Mouse (Mus musculus) bone marrow, adult 2 months (tissue): Measurements from ENCODE around the gene Ick. TPM values are rescaled to one million over a fixed set of nuclear protein-coding genes. Genes with fewer than 3 reads are reported as not detected.

Source experiments
- H3K27ac ChIP-seq: fragments of 200-500 bp; 2 replicates; pipeline ENCODE4 v1.5.1; 2012; ENCODE audit warnings: low read depth, mild to moderate bottlenecking, control low read depth, inconsistent platforms, low read length; ENCODE audit not compliant: control insufficient read depth, poor library complexity, insufficient read depth
- H3K4me1 ChIP-seq: fragments of 200-500 bp; 2 replicates; pipeline ENCODE4 v1.6.1; 2011; ENCODE audit warnings: low read length; ENCODE audit not compliant: control insufficient read depth, insufficient read depth
- H3K4me3 ChIP-seq: fragments of 200-500 bp; replicated peaks from 2 replicates; pipeline ENCODE3; 2011; ENCODE audit warnings: mild to moderate bottlenecking, low read depth, low read length, control low read depth; ENCODE audit not compliant: control insufficient read depth
- CTCF ChIP-seq: fragments of 200-500 bp; IDR thresholded peaks from 2 replicates; pipeline ENCODE4 v1.5.1; 2011; ENCODE audit warnings: low read length, control low read depth; ENCODE audit not compliant: control insufficient read depth, insufficient read depth
- POLR2A ChIP-seq: fragments of 200-500 bp; IDR thresholded peaks from 2 replicates; pipeline ENCODE4 v1.6.1; 2011; ENCODE audit warnings: low read depth, mild to moderate bottlenecking, control low read depth, low read length, borderline replicate concordance; ENCODE audit not compliant: control insufficient read depth
- WGBS: fragments of 180-500 bp; shearing (Covaris S2); methylation state at CpG from one replicate; pipeline ENCODE4 v1.1.7; 2018; 5-methylcytosine and 5-hydroxymethylcytosine counted together
- polyA plus RNA-seq: library from polyadenylated mRNA; stranded (reverse); fragments of >200 nt; gene quantifications from 2 replicates; pipeline ENCODE4 v1.2.4, GENCODE M21; 2011; ENCODE audit warnings: low replicate concordance; ENCODE audit not compliant: missing spikeins, insufficient read depth, insufficient read length

The Ick gene
- polyA plus RNA-seq, 1 experiment, result 6.5 TPM

DNA sequence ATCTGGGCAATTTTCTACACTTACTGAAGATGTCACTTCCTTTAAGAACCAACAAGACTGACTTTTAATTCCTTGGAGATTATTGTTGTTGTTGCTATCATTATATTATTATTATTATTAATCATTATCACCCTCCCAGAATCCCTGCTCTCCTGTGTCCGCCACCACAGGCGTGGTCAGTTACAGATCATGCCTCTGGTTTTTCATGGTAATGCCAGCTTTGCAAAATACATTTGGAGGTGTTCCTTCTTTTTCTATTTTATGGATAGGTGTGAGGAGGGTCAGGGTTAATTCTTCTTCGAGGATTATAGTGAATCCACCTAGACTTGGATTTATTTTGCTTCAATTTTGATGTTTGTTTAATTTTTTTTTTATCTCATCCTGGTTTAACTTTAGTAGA is 33.7 kb upstream of the Ick start:
- no peak overlapping the region for H3K4me3 ChIP-seq
- WGBS, result 74% methylated on average over 3 of the region's 3 CpGs
- no peak for TF ChIP-seq POLR2A
- no peak for TF ChIP-seq CTCF
- H3K27ac ChIP-seq, result no peak overlapping the region
- H3K4me1 ChIP-seq, result no peaks in the 10 kb centered on the region; the same call in 1 of the 2 replicates

DNA sequence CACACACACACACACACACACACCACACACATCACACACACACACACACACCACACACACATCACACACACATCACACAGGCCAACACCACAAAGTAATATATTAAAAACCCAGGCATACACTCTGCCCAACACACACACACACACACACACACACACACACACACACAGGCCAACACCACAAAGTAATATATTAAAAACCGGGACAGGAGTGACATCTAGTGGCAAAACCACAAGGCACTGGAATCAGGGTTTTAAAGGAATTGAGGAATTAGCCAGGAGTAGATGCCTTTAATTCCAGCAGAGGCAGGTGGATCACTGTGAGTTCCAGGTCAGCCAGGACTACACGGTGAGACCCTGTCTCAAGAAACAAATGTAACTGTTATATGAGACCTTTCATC is 30.8 kb upstream of the Ick start:
- no peaks in the 10 kb centered on the region; the same call in 1 of the 2 replicates for H3K4me1 ChIP-seq
- no peak overlapping the region for H3K27ac ChIP-seq
- WGBS, result 38% methylated on average over 2 of the region's 2 CpGs
- no peak overlapping the region for H3K4me3 ChIP-seq
- TF ChIP-seq POLR2A (no peak), CTCF (no peak)

DNA sequence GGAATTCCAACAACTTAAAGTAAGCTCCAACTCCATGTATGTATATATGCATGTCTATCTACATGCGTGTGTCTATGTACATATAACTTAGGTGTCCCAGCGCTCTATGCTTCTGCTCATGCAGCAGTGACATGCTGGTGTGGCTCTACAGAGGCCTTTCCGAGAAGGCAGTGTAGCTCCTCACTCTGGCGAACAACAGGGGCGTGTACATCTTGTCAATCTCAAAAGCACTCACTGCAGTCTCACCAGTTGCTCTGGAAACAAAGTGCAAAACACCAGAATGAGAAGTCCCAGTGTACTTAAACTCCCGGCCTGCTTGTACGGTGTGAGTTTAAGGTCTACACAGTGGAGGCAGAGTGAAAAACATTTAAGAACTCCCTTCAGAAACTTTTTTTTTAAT is 27.2 kb upstream of the Ick start:
- peaks cover 1% of the 10 kb centered on the region; the same call in 1 of the 2 replicates for H3K4me1 ChIP-seq
- H3K27ac ChIP-seq, result no peak overlapping the region
- WGBS, result 93% methylated on average over 7 of the region's 7 CpGs
- no peak overlapping the region for H3K4me3 ChIP-seq
- no peak for TF ChIP-seq CTCF
- no peak for TF ChIP-seq POLR2A

DNA sequence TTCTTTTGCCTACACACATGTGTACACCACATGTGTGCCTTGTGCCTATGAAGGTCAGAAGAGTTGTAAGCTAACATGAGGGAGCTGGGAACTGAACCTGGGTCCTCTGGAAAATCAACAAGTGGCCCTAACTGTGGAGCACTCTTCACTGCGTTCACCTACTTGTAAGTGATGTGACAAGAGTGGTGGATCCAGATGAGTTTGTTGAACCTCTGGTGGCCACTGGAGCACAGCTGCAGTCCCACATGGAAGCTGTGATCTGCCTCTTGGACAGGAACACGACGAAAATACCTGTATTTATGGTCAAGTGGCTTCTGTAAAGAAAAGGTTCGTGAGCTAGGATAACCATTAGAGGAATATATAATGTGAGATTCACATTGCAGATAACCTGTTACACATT is 24.7 kb upstream of the Ick start:
- no peak overlapping the region for H3K27ac ChIP-seq
- no peak overlapping the region for H3K4me3 ChIP-seq
- WGBS, result 90% methylated on average over 4 of the region's 4 CpGs
- peaks cover 1% of the 10 kb centered on the region; the same call in 1 of the 2 replicates for H3K4me1 ChIP-seq
- TF ChIP-seq POLR2A (no peak), CTCF (no peak)

DNA sequence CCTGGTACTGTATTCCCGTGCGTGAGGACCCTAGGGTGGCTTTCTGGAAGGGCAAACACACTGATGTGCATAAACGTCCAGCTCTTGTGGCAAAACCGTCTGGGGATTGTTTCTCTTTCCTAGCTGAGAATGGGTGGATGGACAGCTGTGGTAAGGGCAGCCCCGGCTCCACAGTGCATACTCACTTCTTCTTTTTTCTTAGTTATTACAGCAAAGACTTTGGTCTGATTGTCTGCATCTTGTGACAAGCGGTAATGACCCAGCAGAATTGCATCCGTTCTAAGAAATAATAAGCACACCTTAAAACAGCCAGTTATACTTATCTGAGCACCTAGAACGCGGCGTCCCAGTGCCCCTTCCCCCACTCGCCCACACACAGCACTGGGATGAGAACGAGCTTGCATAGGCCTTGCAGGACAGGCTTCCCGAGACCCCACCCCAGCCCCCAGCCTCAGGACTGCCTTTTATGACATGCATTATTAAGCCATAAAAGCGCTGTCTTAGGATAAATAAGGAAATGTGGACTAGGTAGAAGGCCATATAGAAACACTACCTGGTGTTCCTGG is 23.2 kb upstream of the Ick start:
- WGBS, result 16% methylated on average over 14 of the region's 14 CpGs
- H3K4me1 ChIP-seq, result peaks cover 1% of the 10 kb centered on the region; the same call in 1 of the 2 replicates
- H3K27ac ChIP-seq, result peak overlapping the region; percentile 80
- no peak for TF ChIP-seq CTCF
- no peak for TF ChIP-seq POLR2A
- H3K4me3 ChIP-seq, result no peak overlapping the region

DNA sequence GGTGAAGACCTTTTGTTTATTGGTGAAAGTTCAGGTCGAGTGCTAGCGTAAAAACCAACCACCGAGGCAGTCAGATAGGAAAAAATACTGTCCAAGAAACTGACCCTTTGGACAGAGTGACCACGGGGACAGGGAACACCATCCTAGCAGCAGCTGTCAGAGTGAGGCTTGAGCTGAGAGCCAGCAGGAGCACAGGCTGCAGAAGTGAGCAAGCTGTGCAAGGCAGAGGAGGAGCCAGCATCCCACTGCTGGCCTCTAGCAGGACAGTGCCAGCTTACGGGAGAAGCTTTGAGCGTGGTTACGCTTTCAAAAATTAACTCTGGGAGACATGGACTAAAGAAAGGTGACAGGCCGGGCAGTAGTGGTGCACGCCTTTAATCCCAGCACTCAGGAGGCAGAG is 21.2 kb upstream of the Ick start:
- WGBS, result 93% methylated on average over 9 of the region's 9 CpGs
- no peak for TF ChIP-seq CTCF
- TF ChIP-seq POLR2A, result no peak
- Histone ChIP-seq H3K4me1 (peaks cover 1% of the 10 kb centered on the region; the same call in 1 of the 2 replicates), H3K4me3 (no peak overlapping the region), H3K27ac (no peak overlapping the region)

DNA sequence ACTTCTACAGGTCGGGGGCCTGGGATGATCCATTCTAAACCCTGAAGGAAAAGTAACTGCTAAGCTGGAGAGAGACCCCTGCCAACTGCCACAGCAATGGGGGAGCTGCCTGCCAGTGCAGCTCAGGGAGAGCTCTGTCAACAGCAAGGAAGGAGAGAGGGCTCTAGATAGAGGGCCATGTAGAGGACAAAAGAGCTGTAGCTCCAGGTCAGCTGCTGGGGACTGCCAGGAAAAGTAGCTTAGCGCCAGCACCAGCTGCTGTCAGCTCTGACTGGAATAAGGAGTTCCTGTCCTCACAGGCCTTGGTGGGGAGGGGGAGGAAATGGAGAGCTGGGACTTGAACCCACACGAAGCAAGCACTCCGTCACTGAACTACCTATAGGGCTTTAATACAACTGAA is 20.5 kb upstream of the Ick start:
- Histone ChIP-seq H3K4me3 (no peak overlapping the region), H3K4me1 (peaks cover 1% of the 10 kb centered on the region; the same call in 1 of the 2 replicates), H3K27ac (no peak overlapping the region)
- TF ChIP-seq POLR2A, result no peak
- no peak for TF ChIP-seq CTCF
- 71% methylated on average over 4 of the region's 4 CpGs for WGBS

DNA sequence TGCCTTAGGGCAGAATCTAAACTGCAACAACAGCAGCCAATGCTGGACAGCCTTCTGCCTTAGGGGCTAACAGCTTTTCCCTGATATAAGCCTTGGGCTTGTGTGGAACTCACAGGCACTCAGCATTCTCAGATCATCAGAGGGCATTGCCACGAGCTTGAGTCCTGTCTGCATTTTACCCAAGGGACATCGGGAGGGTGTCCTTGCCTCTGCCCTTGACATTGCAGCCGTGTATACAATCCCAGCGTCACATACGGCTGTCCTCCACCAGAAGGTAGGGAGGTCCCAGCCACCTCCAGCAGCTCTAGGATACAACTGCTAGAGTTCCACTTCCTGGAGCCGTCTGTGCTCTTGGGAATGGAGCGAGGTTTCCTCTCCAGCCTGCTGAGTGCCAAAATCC is 20.0 kb upstream of the Ick start:
- Histone ChIP-seq H3K27ac (no peak overlapping the region), H3K4me1 (peaks cover 1% of the 10 kb centered on the region; the same call in 1 of the 2 replicates), H3K4me3 (no peak overlapping the region)
- TF ChIP-seq CTCF (no peak), POLR2A (no peak)
- 84% methylated on average over 7 of the region's 7 CpGs for WGBS

DNA sequence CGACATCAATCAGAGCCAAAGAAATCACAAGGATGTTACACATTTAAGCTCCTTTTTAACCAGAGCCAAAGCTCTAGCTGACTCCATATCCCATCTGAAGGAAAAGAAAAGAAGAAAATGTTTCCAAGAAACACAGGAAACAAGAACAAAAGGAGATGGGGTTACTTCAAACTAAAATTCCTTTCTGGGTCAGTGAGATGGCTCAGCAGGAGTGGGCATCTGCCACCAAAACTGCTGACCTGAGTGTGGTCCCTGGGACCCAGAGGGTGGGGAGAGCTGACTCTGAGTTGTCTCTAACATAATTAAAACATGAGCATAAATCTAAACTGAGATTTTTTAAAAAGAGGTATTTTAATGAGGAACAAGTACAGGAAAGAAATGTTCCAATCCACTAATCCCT is 19.1 kb upstream of the Ick start:
- no peak overlapping the region for H3K27ac ChIP-seq
- 90% methylated on average over 1 of the region's 1 CpGs for WGBS
- peaks cover 1% of the 10 kb centered on the region; the same call in 1 of the 2 replicates for H3K4me1 ChIP-seq
- H3K4me3 ChIP-seq, result no peak overlapping the region
- TF ChIP-seq CTCF, result no peak
- no peak for TF ChIP-seq POLR2A
